Mouse (Mus musculus): ENCODE results near the gene Ephb2.

DNA sequence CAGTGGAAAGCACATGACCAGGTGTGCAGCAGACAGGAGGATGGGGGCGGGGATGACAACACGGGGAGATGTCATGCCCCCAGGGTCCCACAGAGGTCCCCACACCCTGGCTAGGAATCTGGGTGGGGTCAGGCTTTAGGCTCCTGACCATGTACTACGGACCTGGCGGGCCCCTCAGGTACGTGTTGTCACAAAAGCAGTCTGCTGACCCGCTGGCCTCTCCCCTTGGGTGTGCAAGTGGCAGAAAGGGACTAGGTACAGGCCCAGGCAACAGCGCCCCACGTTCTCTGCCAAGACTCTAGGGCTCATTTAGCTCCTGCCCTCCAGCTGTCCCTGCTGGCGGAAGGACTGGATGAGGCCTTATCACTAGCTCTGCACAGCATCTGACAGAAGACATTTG, 105.3 kb downstream of the Ephb2 start:
- no peak for TF ChIP-seq MYOG (IDR thresholded peaks at IDR 0.05; ENCODE audit: control insufficient read depth, extremely low read depth, insufficient read length)
- no peak for TF ChIP-seq CTCF (IDR thresholded peaks at IDR 0.05; ENCODE audit: control insufficient read depth, insufficient read depth, insufficient read length)

All from C2C12 (cell line).